Mouse (Mus musculus): ENCODE data around the gene Coa5.

The Coa5 gene

GRCm38 (mm10) chr1:37368125-37368524 lies 61.8 kb downstream of the Coa5 start:
- no peak for DNase-seq (ENCODE audit: low read depth, low spot score)

All from CD4-positive, CD25-positive, alpha-beta regulatory T cell, adult 2 months (primary cell).